Mouse (Mus musculus): ENCODE data around the gene Ifna11. TPM values are rescaled to one million over a fixed set of nuclear protein-coding genes. Genes with fewer than 3 reads are reported as not detected.
"Not testable (repeated sequence)": the region's sequence is repeated elsewhere in the genome, so short reads cannot be mapped to it uniquely, and the experiment has no call there.

The Ifna11 gene
- polyA plus RNA-seq, 1 experiment: not detected

- not testable (repeated sequence) for H3K4me3 ChIP-seq (ENCODE audit: insufficient read depth, low read length); H3K4me1 ChIP-seq (ENCODE audit: control insufficient read depth, insufficient read depth, low read length); H3K27ac ChIP-seq (ENCODE audit: insufficient read depth, low read length)
These were observed 14.0 kb upstream of the Ifna11 start for GRCm38 (mm10) chr4:88805761-88806160.

GRCm38 (mm10) chr4:88815928-88816327 is 3.8 kb upstream of the Ifna11 start, which contains the start of gene Ifna7:
Gene Ifna7 (plus strand): TSS chr4:88816228.
- no peak for TF ChIP-seq POLR2A (IDR thresholded peaks at IDR 0.05; ENCODE audit: extremely low read depth, insufficient read depth, low read length)
- no peak for TF ChIP-seq CTCF (IDR thresholded peaks at IDR 0.05; ENCODE audit: extremely low read depth, insufficient read depth, low read length)
- Histone ChIP-seq H3K4me3 (ENCODE audit: insufficient read depth, low read length) (no peak within 1 kb of the TSS), H3K4me1 (ENCODE audit: control insufficient read depth, insufficient read depth, low read length) (no peaks in the 10 kb centered on the region), H3K27ac (ENCODE audit: insufficient read depth, low read length) (no peak within 1 kb of the TSS)

- Histone ChIP-seq H3K4me3 (ENCODE audit: insufficient read depth, low read length) (no peak overlapping the region), H3K4me1 (ENCODE audit: control insufficient read depth, insufficient read depth, low read length) (no peaks in the 10 kb centered on the region), H3K27ac (ENCODE audit: insufficient read depth, low read length) (no peak overlapping the region)
- TF ChIP-seq CTCF (IDR thresholded peaks at IDR 0.05; ENCODE audit: extremely low read depth, insufficient read depth, low read length) (peak; percentile 29; the same call in 1 of the 2 replicates), POLR2A (IDR thresholded peaks at IDR 0.05; ENCODE audit: extremely low read depth, insufficient read depth, low read length) (no peak)
These were observed 3.2 kb downstream of the Ifna11 start for GRCm38 (mm10) chr4:88822995-88823394.

- H3K4me3 ChIP-seq (ENCODE audit: insufficient read depth, low read length); H3K4me1 ChIP-seq (ENCODE audit: control insufficient read depth, insufficient read depth, low read length); H3K27ac ChIP-seq (ENCODE audit: insufficient read depth, low read length): not testable (repeated sequence)
These were observed 7.4 kb downstream of the Ifna11 start, which contains the start of gene Ifna6 for GRCm38 (mm10) chr4:88827116-88827515. Gene Ifna6 (plus strand): TSS chr4:88827416.

- Histone ChIP-seq H3K27ac (ENCODE audit: insufficient read depth, low read length) (no peak overlapping the region), H3K4me1 (ENCODE audit: control insufficient read depth, insufficient read depth, low read length) (no peaks in the 10 kb centered on the region), H3K4me3 (ENCODE audit: insufficient read depth, low read length) (no peak overlapping the region)
- peak; percentile 29; the same call in 1 of the 2 replicates for TF ChIP-seq CTCF (IDR thresholded peaks at IDR 0.05; ENCODE audit: extremely low read depth, insufficient read depth, low read length)
- no peak for TF ChIP-seq POLR2A (IDR thresholded peaks at IDR 0.05; ENCODE audit: extremely low read depth, insufficient read depth, low read length)
These were observed 10.8 kb downstream of the Ifna11 start for GRCm38 (mm10) chr4:88830523-88830922.

GRCm38 (mm10) chr4:88835225-88835624 is 15.5 kb downstream of the Ifna11 start, which contains the start of gene Ifna5:
Gene Ifna5 (plus strand): TSS chr4:88835525.
- H3K4me1 ChIP-seq (ENCODE audit: control insufficient read depth, insufficient read depth, low read length); H3K27ac ChIP-seq (ENCODE audit: insufficient read depth, low read length): not testable (repeated sequence)

GRCm38 (mm10) chr4:88838828-88839227 is 19.1 kb downstream of the Ifna11 start:
- H3K4me1 ChIP-seq (ENCODE audit: control insufficient read depth, insufficient read depth, low read length): no peaks in the 10 kb centered on the region
- no peak overlapping the region for H3K27ac ChIP-seq (ENCODE audit: insufficient read depth, low read length)
- no peak overlapping the region for H3K4me3 ChIP-seq (ENCODE audit: insufficient read depth, low read length)
- no peak for TF ChIP-seq POLR2A (IDR thresholded peaks at IDR 0.05; ENCODE audit: extremely low read depth, insufficient read depth, low read length)
- TF ChIP-seq CTCF (IDR thresholded peaks at IDR 0.05; ENCODE audit: extremely low read depth, insufficient read depth, low read length): no peak

More at GRCm38 (mm10) chr4:88835225-88835624, 15.5 kb downstream of the Ifna11 start, which contains the start of gene Ifna5:
- not testable (repeated sequence) for H3K4me3 ChIP-seq (ENCODE audit: insufficient read depth, low read length)

- Histone ChIP-seq H3K4me3 (ENCODE audit: insufficient read depth, low read length) (no peak overlapping the region), H3K4me1 (ENCODE audit: control insufficient read depth, insufficient read depth, low read length) (no peaks in the 10 kb centered on the region), H3K27ac (ENCODE audit: insufficient read depth, low read length) (no peak overlapping the region)
- TF ChIP-seq POLR2A (IDR thresholded peaks at IDR 0.05; ENCODE audit: extremely low read depth, insufficient read depth, low read length) (no peak), CTCF (IDR thresholded peaks at IDR 0.05; ENCODE audit: extremely low read depth, insufficient read depth, low read length) (no peak)
These were observed 20.3 kb downstream of the Ifna11 start for GRCm38 (mm10) chr4:88840058-88840457.

GRCm38 (mm10) chr4:88841438-88841911 is 21.7 kb downstream of the Ifna11 start, which contains the start of gene Ifna4:
Gene Ifna4 (plus strand): TSS chr4:88841861.
- no peaks in the 10 kb centered on the region for H3K4me1 ChIP-seq (ENCODE audit: control insufficient read depth, insufficient read depth, low read length)
- no peak for TF ChIP-seq POLR2A (IDR thresholded peaks at IDR 0.05; ENCODE audit: extremely low read depth, insufficient read depth, low read length)
- no peak for TF ChIP-seq CTCF (IDR thresholded peaks at IDR 0.05; ENCODE audit: extremely low read depth, insufficient read depth, low read length)
- no peak within 1 kb of the TSS for H3K4me3 ChIP-seq (ENCODE audit: insufficient read depth, low read length)
- H3K27ac ChIP-seq (ENCODE audit: insufficient read depth, low read length): no peak within 1 kb of the TSS

- TF ChIP-seq CTCF (IDR thresholded peaks at IDR 0.05; ENCODE audit: extremely low read depth, insufficient read depth, low read length) (0 out of 2 replicates have a peak, but pooled peaks have one; percentile 5), POLR2A (IDR thresholded peaks at IDR 0.05; ENCODE audit: extremely low read depth, insufficient read depth, low read length) (no peak)
- no peak overlapping the region for H3K4me3 ChIP-seq (ENCODE audit: insufficient read depth, low read length)
- H3K27ac ChIP-seq (ENCODE audit: insufficient read depth, low read length): no peak overlapping the region
- no peaks in the 10 kb centered on the region for H3K4me1 ChIP-seq (ENCODE audit: control insufficient read depth, insufficient read depth, low read length)
These were observed 25.6 kb downstream of the Ifna11 start for GRCm38 (mm10) chr4:88845334-88845733.

GRCm38 (mm10) chr4:88849698-88850097 is 29.9 kb downstream of the Ifna11 start, which contains the start of gene Ifna1:
Gene Ifna1 (plus strand): TSS chr4:88850087.
- Histone ChIP-seq H3K27ac (ENCODE audit: insufficient read depth, low read length) (no peak within 1 kb of the TSS), H3K4me3 (ENCODE audit: insufficient read depth, low read length) (no peak within 1 kb of the TSS), H3K4me1 (ENCODE audit: control insufficient read depth, insufficient read depth, low read length) (no peaks in the 10 kb centered on the region)
- no peak for TF ChIP-seq CTCF (IDR thresholded peaks at IDR 0.05; ENCODE audit: extremely low read depth, insufficient read depth, low read length)
- no peak for TF ChIP-seq POLR2A (IDR thresholded peaks at IDR 0.05; ENCODE audit: extremely low read depth, insufficient read depth, low read length)

All from cortical plate, adult 2 months (tissue).